Mouse (Mus musculus) gastrocnemius, postnatal 36 days (tissue): Measurements from ENCODE around the gene Vgll4. TPM values are rescaled to one million over a fixed set of nuclear protein-coding genes. Genes with fewer than 3 reads are reported as not detected.
A peak's percentile ranks its signal among the peaks of the same experiment; 100 is the strongest.

Experiments
- DNase-seq, 2 experiments: peaks; one replicate each; pipeline ENCODE4 v3.0.0; 2022
- intact Hi-C: fragments of 180-260 bp; cut with DNase I; formaldehyde crosslinking; loops from one replicate; pipeline ENCODE4 v1.15.1; 2025
- total RNA-seq, 2 experiments: library from RNA; stranded (reverse); gene quantifications; 2 replicates each; pipeline ENCODE4 v1.2.3; 2021

Gene Vgll4
- total RNA-seq, 2 experiments from 2014 or later, result 13.4 to 14.5 TPM

- intact Hi-C loops, result no loop called here
- no peak for DNase-seq
Observed at GRCm38 (mm10) chr6:114952356-114952755, 17.4 kb downstream of the Vgll4 start.

GRCm38 (mm10) chr6:114944456-114945438 is 25.0 kb downstream of the Vgll4 start:
- no peak for DNase-seq
- intact Hi-C loops, result no loop called here

- DNase-seq, result no peak
- intact Hi-C loops, result no loop called here
Observed at GRCm38 (mm10) chr6:114941201-114941849, 28.5 kb downstream of the Vgll4 start.

DNA sequence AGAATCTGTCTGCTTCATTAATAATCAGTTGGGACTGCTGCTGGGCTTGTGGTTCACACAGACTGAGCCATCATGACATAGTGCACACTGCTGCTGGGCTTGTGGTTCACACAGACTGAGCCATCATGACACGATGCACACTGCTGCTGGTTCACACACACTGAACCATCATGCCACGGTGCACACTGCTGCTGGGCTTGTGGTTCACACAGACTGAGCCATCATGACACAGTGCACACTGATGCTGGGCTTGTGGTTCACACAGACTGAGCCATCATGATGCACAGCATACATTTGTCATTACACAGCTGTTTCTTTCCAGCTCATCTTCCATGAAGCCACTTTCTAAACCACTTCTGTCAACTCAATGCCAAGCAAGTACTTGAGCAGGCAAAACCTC is 30.1 kb downstream of the Vgll4 start:
- DNase-seq, result no peak
- intact Hi-C loops, result no loop called here

DNA sequence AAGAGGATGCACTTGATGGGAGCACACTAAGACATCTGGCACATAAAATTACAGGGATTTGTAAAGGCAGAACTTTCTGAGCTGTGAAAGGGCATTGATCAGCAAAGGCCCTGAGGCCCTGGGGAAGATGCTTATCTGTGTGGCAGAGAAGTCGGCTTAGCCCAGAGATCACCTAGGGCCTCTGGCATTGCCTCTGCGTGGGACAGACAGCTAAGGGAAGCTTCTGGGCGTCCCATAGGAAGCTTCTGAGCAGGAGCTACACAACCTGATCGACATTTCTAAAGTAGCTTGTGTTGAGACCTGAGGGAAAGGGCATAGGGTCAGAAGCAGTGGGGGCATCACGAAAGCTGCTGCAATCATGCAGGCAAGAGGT is 32.9 kb downstream of the Vgll4 start:
- intact Hi-C loops, result no loop called here
- DNase-seq, result no peak

DNA sequence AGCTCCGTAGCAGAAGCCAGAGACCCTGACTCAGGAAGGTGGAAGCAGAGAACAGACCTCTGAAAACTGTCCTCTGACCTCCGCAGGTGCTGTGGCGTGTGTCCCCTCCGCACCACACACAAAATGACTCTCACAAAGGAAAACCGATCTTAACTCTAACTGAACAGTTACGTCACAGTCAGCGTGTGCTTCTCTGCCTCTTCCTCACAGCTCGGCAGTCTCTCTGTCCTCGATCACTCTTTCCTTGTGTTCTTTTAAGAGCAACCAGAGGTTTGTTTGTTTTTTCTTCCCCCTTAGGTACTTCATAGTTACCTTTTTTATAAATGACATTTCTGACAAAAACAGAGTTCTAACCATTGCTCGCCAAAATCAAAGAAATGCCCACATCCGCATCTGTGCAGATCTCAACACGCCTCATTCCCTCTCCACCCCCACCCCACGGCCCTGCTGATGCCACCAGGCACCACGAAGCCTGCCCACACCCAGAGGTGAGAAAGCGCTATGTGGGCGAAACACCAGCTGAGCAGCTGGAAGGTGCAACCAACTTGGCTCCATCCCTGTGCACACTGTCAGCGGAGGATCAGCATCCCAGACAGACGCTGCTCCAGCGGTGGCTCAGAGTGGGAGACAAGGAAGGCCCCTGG is 33.4 kb downstream of the Vgll4 start:
- intact Hi-C loops, result no loop called here
- DNase-seq, result no peak

GRCm38 (mm10) chr6:114935362-114935761 is 34.4 kb downstream of the Vgll4 start:
- no peak for DNase-seq
- intact Hi-C loops, result no loop called here

DNA sequence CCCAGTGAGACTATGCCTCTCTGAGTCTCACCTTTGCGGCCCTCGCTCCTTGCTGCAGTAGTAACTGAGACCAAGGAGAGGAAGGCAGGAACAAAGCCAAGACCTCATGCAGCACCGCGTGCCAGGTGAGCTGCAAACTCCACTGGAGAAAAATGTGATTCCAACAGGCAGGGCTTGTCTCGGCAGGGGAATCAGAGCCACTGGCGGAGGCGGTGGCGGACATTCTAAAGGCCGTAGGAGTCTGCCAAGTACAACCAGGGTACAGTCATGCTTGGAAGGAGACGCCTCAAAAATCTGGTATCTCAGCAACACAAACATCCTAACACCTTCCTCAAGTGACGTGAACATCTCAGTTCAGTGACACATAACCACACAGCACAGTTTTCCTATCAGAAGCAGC is 35.7 kb downstream of the Vgll4 start:
- intact Hi-C loops, result loop anchor here (5.0 kb wide), 1 partner anchor 33 kb away; the partner anchor contains the start of gene Vgll4
- no peak for DNase-seq

DNA sequence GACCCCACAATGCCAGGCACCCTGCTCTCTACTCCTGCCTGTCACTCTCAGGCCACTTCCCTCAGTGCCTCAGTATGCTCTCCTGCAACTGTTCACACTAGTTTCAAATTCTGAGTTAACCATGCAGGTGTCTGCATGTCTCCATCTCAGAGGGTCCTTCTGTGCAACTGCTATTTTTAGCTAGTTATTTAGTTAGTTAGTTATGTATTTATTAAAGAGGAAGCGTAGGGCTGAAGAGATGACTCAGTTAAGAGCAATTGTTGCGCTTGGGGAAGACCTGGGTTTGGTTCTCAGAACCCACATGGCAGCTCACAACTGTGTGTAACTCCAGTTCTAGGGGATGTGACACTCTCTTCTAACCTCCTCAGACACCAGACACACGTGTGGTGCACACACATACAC is 36.8 kb downstream of the Vgll4 start:
- no peak for DNase-seq
- intact Hi-C loops, result loop anchor here (5.0 kb wide), 1 partner anchor 34 kb away; the partner anchor contains the start of gene Vgll4

DNA sequence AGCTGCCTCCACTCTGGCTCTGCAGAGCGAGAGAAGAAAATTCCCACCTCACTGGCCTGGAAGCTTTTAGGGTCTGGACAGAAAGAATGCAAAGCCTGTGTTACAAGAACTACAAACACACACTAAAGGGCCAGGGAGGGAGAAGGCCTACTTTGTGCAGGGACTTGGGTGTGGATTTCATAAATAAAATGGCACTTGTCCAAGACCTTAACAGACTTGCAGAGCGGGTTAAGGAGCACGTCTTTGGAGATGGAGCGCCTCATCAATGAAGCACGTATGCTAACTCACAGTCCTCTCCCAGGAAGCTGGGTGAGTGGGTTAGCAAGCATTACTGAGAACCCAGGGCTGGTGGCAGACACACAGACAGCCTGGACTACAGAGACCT is 37.7 kb downstream of the Vgll4 start:
- intact Hi-C loops, result loop anchor here (5.0 kb wide), 1 partner anchor 35 kb away; the partner anchor contains the start of gene Vgll4
- no peak for DNase-seq

DNA sequence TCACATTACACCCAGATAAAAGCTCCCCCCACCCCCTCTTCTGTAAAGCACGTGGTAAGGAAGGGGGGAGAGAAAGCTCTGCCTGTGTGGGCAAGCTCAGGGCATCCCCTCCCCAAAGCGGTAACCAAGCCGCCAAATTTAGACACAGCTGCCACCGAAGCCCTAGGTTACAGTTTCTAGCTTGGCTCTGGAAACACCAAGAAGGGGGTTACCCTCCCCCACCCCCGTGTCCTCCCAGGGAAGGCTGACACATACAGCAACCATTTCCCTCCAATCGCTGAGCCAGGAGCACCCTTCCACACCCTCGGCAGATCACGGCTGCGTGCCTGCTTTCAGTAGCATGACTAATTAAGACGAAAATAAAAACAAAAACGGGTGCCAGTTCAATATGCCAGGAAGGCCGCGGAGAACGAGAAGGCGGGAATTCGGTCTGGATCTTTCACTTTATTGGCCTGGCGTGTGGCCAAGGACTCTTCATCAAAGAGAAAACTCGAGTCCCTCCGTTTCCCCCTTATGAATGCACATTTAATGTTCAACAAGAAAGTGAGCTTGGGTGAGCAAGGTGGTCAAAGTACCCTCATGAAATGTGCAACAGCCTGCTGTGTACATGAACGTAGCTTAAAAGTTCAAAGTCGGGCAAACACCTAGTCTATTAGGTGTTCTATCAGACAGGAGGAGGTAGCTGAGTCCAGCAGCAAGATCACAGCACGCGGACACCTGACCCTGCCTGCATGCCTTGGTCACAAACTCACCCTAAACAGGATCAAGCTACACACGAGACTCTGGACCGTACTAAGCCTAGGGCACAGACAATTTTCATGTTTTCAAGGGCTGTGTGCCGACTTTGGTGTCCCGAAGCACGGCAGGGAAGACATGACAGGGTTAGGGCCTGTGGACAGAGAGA is 38.3 kb downstream of the Vgll4 start:
- no peak for DNase-seq
- intact Hi-C loops, result loop anchor here (5.0 kb wide), 1 partner anchor 36 kb away; the partner anchor contains the start of gene Vgll4

- intact Hi-C loops, result loop anchor here (5.0 kb wide), 1 partner anchor 37 kb away; the partner anchor contains the start of gene Vgll4
- DNase-seq, result no peak
Observed at GRCm38 (mm10) chr6:114930646-114931045, 39.1 kb downstream of the Vgll4 start.

DNA sequence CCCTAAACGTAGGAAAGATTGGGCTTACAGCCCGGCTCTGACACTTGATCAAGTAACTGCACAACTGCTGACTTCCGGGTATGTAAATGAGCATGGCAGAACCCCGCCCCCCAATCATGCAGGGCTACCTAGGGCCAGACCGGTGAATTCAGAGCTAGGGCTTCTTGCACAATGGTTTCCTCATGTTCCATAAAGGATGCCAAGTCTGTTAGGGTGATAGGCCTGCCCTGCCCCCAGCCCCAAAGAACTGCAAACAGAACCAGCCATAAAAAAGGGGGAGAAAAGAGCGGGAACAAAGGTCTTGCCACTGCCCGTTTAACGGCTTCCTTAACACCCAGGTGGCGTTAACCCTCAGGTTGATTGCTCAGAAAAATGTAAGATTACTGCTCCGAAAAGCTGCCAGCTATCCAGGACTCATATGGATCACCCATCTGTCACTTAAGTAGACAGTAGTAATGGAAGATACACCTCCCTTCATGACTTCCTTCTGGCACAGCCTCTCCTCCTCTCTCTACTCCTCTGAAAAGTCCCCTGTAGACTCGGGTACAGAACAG is 39.7 kb downstream of the Vgll4 start:
- no peak for DNase-seq
- intact Hi-C loops, result loop anchor here (5.0 kb wide), 1 partner anchor 37 kb away; the partner anchor contains the start of gene Vgll4

DNA sequence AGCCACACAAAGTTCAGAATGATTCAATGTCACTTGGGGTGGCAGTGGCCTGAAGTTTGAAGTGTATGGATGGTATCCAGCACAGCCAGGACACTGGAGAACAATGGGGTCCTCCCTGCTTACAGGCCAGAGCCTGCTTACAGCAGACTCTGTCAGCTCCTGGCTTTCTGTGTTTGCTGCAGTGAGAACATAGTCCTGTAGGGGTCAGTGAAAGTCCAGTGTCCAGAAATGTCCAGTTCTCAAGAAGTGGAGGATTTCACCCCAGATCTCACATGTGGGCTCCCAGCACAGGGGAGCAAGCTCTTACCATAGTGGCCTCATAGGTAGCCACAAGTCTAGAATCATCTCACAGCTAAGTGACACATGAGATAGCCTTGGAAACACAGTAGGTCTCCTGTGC is 40.4 kb downstream of the Vgll4 start:
- intact Hi-C loops, result loop anchor here (1.0 to 2.0 kb wide), 2 partner anchors 78 to 99 kb away; no protein-coding TSS in a partner anchor
- DNase-seq, result no peak

DNA sequence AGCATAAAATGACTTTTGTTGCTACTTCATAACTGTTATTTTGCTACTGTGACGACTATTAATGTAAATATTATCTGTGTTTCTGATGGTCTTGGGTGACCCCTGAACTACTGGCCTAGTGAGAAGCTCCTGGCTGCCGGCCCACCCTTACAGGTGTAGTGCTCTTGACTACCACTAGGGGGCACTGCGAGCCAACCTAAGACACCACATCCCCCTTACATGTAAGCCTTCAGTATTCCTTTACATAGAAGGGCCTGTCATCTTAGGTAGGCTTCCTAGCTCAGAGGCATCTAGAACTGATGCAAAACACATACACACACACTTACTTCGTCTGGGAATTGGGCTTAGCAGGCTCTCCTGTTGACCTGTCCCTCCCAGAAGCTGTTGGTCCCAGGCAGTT is 41.3 kb downstream of the Vgll4 start:
- intact Hi-C loops, result loop anchor here (2.0 kb wide), 1 partner anchor 100 kb away; no protein-coding TSS in a partner anchor
- peak in 1 of 2 experiments; percentile 77 for DNase-seq

DNA sequence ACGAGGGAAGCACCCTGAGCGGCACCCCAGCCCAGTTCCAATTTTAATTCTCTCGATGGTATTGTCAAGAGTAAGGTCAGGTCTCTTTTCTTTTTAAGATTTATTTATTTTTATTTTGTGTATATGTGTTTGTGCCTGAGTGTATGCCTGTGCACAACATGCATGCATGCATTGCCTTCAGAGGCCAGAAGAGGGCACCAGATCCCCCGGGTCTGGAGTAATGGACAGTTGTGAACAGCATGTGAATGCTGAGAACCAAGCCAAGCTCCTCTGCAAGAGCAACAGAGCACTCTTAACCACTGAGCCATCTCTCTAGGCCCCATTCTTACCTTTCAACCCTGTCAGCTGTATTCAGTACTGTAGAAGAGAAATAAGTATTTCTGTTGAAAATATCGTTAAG is 42.4 kb downstream of the Vgll4 start:
- DNase-seq, result no peak
- intact Hi-C loops, result no loop called here

- intact Hi-C loops, result loop anchor here (1.0 kb wide), 1 partner anchor 202 kb away; no protein-coding TSS in a partner anchor
- DNase-seq, result no peak
Observed at GRCm38 (mm10) chr6:114926369-114927157, 43.2 kb downstream of the Vgll4 start.

GRCm38 (mm10) chr6:114925196-114925595 is 44.6 kb downstream of the Vgll4 start:
- intact Hi-C loops, result no loop called here
- DNase-seq, result no peak
